Mouse (Mus musculus) stomach, embryonic 14.5 days (tissue): ENCODE measurements around the gene Gm7075. TPM values are rescaled to one million over a fixed set of nuclear protein-coding genes. Genes with fewer than 3 reads are reported as not detected.
"Not testable (repeated sequence)": the region's sequence is repeated elsewhere in the genome, so short reads cannot be mapped to it uniquely, and the experiment has no call there.

Source experiments
- ATAC-seq: fragments of 200-750 bp; cut with Nextera tagmentation; 2 replicates; pipeline ENCODE4 v1.8.0; 2017; ENCODE audit warnings: low read depth, moderate TSS enrichment; ENCODE audit not compliant: insufficient number of reproducible peaks, insufficient read depth, low FRiP score
- H3K27ac ChIP-seq: fragments of 300-500 bp; sonication (generic); 2 replicates; pipeline ENCODE4 v1.5.1; 2014; ENCODE audit warnings: mild to moderate bottlenecking, low read length, moderate library complexity, mixed read lengths
- H3K27me3 ChIP-seq: fragments of 300-500 bp; sonication (generic); 2 replicates; pipeline ENCODE4 v1.6.1; 2014; ENCODE audit warnings: low read length, control low read depth, mixed read lengths; ENCODE audit not compliant: control insufficient read depth, insufficient read depth
- H3K36me3 ChIP-seq: fragments of 300-500 bp; sonication (generic); 2 replicates; pipeline ENCODE4 v1.6.1; 2014; ENCODE audit warnings: mild to moderate bottlenecking, control low read depth, low read length, moderate library complexity, mixed read lengths; ENCODE audit not compliant: control insufficient read depth, insufficient read depth
- H3K4me1 ChIP-seq: fragments of 300-500 bp; sonication (generic); 2 replicates; pipeline ENCODE4 v1.6.1; 2014; ENCODE audit warnings: low read length, control low read depth, mixed read lengths; ENCODE audit not compliant: control insufficient read depth, insufficient read depth
- H3K4me2 ChIP-seq: fragments of 300-500 bp; sonication (generic); replicated peaks from 2 replicates; pipeline ENCODE4 v1.6.1; 2014; ENCODE audit warnings: low read depth, low read length, control low read depth
- H3K4me3 ChIP-seq: fragments of 300-500 bp; sonication (generic); 2 replicates; pipeline ENCODE4 v1.5.1; 2014; ENCODE audit warnings: low read depth, low read length, control low read depth
- H3K9ac ChIP-seq: fragments of 300-500 bp; sonication (generic); replicated peaks from 2 replicates; pipeline ENCODE4 v1.6.1; 2014; ENCODE audit warnings: low read depth, mild to moderate bottlenecking, control low read depth, low read length, moderate library complexity, mixed read lengths
- H3K9me3 ChIP-seq: fragments of 300-500 bp; sonication (generic); 2 replicates; pipeline ENCODE4 v1.6.1; 2016; ENCODE audit warnings: low read depth, low read length, control low read depth; ENCODE audit not compliant: control insufficient read depth
- WGBS: fragments of 180-500 bp; shearing (Covaris S2); extraction: QIAGEN DNeasy Blood & Tissue Kit; methylation state at CpG from one replicate; pipeline ENCODE4 v1.1.7; 2014; 5-methylcytosine and 5-hydroxymethylcytosine counted together
- polyA plus RNA-seq: library from polyadenylated mRNA; unstranded; fragments of >200 nt; fragmentation: Nextera tagmentation; extraction: Ambion mirVana; gene quantifications from 2 replicates; pipeline ENCODE4 v1.2.1, GENCODE M21; 2014

Gm7075 gene
- polyA plus RNA-seq, 1 experiment from 2014 or later: not detected

DNA sequence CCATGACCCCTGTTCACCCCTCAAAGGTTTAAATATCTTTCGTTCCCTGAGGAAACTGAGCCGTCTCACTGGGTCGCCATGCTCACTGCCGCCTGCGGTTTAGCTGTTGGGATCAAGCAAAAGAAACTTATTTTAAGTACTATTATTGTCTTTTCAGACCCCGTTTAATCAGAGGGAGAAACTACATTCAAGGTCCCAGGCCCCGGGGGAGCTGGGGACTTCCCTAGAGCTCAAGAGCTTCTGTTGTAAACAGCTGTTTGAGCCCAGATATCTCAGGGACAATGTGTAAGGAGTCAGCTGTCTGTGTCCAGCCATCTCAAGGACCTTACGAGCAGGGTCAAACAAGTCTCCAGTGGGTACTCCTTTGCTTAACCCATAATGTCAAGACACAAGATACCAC lies 5.6 kb upstream of the Gm7075 start:
- H3K27me3 ChIP-seq: no peaks in the 10 kb centered on the region
- 80% methylated on average over 8 of the region's 8 CpGs for WGBS
- H3K36me3 ChIP-seq: no peaks in the 10 kb centered on the region
- no peak overlapping the region for H3K4me2 ChIP-seq
- H3K9me3 ChIP-seq: no peaks in the 10 kb centered on the region
- no peak overlapping the region for H3K4me3 ChIP-seq
- no peak for ATAC-seq
- H3K4me1 ChIP-seq: no peaks in the 10 kb centered on the region
- H3K27ac ChIP-seq: no peak overlapping the region
- H3K9ac ChIP-seq: no peak overlapping the region

DNA sequence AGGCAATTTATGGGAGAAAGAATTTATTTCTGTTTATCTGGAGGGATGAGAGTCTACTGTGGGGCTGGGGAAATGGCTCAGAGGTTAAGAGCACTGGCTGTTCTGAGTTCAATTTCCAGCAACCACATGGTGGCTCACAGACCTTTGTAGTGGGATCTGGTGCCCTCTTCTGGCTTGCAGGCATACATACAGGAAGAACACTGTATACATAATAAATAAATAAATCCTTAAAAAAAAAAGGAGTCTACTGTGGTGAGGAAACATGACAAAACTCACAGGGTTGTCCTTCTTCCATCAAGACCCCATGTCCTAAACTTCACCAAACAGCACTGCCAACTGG lies 2.9 kb upstream of the Gm7075 start:
- no peak overlapping the region for H3K27ac ChIP-seq
- H3K9ac ChIP-seq: no peak overlapping the region
- H3K4me1 ChIP-seq: no peaks in the 10 kb centered on the region
- no peak overlapping the region for H3K4me3 ChIP-seq
- no peaks in the 10 kb centered on the region for H3K9me3 ChIP-seq
- no peaks in the 10 kb centered on the region for H3K36me3 ChIP-seq
- H3K4me2 ChIP-seq: no peak overlapping the region
- ATAC-seq: no peak
- no peaks in the 10 kb centered on the region for H3K27me3 ChIP-seq

DNA sequence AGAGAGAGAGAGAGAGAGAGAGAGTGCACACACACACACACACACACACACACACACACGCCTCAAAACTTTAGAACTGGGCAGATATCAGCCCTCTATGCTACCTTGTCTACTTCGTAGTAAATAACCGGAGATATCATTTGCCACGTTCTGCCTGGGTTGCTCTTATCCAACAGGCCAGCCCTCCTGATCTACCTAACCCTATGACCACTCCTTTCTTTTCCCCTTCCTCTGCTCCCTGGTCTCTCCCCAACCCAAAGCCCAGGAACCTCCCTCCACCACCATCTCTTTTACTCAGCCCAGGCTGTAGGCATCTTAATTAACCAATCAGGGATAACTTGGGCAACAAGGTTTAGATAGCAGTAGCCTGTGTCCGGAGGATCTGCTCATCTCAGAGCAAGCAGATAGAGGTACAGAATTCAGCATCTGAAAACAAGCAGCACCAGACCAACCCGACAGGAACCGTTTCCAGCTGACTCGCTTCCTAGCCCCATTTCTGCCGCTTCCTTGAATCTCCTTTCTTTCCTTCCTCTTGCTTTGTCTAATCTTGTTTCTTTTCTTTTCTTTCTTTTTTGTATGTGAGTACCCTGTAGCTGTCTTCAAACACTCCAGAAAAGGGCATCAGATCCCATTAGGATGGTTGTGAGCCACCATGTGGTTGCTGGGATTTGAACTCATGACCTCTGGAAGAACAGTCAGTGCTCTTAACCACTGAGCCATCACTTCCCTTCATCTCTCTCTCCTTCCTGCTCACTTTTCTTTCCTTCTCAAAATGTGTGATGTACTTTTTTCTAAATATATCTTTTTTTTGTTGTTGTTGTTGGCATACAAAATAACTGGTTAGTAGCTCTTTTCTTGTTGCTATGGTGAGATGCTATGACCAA lies 2.2 kb upstream of the Gm7075 start:
- H3K9me3 ChIP-seq: no peaks in the 10 kb centered on the region
- H3K9ac ChIP-seq: no peak overlapping the region
- no peak for ATAC-seq
- WGBS: 90% methylated on average over 9 of the region's 9 CpGs
- no peaks in the 10 kb centered on the region for H3K27me3 ChIP-seq
- H3K4me3 ChIP-seq: no peak overlapping the region
- no peaks in the 10 kb centered on the region for H3K36me3 ChIP-seq
- no peak overlapping the region for H3K4me2 ChIP-seq
- H3K27ac ChIP-seq: no peak overlapping the region
- H3K4me1 ChIP-seq: no peaks in the 10 kb centered on the region

DNA sequence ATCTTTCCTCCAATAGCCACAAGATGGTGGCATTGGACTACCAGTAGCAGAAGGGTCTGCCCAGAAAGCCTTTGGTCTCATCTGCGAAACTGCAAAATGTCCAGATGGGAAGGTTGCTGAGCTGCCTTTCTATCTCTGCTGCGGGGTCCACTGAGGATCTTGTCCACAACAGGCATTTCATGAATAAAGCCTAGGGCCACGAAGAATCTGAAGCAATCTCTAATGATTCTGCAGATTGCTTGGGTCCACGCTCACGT lies 1.1 kb upstream of the Gm7075 start:
- H3K9me3 ChIP-seq: no peaks in the 10 kb centered on the region
- no peaks in the 10 kb centered on the region for H3K36me3 ChIP-seq
- no peak overlapping the region for H3K4me3 ChIP-seq
- no peak overlapping the region for H3K9ac ChIP-seq
- 90% methylated on average over 5 of the region's 5 CpGs for WGBS
- no peak overlapping the region for H3K4me2 ChIP-seq
- no peaks in the 10 kb centered on the region for H3K4me1 ChIP-seq
- H3K27ac ChIP-seq: no peak overlapping the region
- no peaks in the 10 kb centered on the region for H3K27me3 ChIP-seq
- no peak for ATAC-seq

DNA sequence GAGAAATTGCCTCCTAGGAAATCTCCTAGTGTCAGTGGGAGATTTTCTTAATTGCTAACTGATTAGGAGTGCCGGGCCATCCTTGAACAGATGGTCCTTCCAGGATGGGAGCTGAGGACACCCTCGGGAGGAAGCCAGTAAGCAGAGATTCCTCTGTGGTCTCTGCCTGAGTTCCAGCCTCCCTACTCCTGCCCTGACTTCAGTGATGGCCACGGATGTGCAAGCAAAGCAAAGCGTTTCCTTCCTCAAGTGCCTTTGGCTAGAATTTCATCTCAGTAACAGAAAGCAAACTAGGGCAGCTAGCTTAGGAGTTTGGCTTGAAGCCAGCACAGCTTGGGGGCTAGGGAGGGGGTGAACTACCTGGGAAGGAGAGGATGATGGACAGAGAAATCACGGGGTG lies 4.5 kb downstream of the Gm7075 start:
- Histone ChIP-seq H3K4me2 (no peak overlapping the region), H3K9me3 (no peaks in the 10 kb centered on the region), H3K4me3 (no peak overlapping the region), H3K27ac (no peak overlapping the region), H3K27me3 (no peaks in the 10 kb centered on the region), H3K36me3 (no peaks in the 10 kb centered on the region), H3K4me1 (no peaks in the 10 kb centered on the region), H3K9ac (no peak overlapping the region)
- WGBS: 46% methylated on average over 5 of the region's 5 CpGs
- ATAC-seq: no peak

DNA sequence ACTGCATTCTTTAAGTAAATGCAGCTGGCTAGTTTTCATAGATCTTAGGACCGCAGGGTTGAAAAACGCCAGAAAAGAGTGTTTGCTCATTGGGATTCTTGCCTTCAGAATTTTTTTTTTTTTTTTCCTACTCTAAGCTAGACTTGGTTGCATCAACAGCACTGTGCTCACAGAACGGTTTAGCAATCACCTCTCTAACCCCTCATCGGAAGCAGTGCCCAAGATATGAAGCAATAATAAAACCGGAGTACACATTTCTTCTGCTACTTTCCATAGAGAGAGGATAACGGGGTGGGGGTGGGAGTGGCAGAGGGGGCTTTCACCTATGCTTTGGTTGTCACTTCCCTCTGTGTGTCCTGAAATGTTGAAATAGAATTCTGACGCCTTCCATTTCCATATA lies 5.7 kb downstream of the Gm7075 start:
- Histone ChIP-seq H3K4me1 (no peaks in the 10 kb centered on the region), H3K27me3 (no peaks in the 10 kb centered on the region), H3K4me2 (0 out of 2 replicates have a peak overlapping the region, but pooled peaks have one; percentile 5), H3K9me3 (no peaks in the 10 kb centered on the region), H3K36me3 (no peaks in the 10 kb centered on the region), H3K4me3 (no peak overlapping the region), H3K27ac (no peak overlapping the region), H3K9ac (no peak overlapping the region)
- ATAC-seq: no peak
- 53% methylated on average over 7 of the region's 7 CpGs for WGBS

DNA sequence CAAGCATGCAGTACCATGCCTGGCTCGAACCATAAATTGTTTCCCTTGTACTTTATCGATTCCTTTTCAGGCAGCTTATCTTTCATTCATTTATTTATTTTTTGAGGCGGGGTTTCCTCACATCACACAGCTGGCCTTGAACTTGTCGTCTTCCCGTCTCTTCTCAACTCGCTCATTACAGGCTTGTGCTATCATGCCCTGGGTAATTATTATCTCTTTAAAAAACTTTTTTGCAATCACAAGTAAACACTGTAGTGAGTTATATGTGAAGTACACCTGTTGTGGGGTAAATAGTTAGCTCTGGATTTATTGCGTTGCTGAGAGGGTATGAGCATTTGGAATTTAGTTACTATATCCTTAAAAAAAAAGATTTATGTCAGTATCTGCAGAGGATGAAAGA lies 6.3 kb downstream of the Gm7075 start:
- Histone ChIP-seq H3K27me3 (no peaks in the 10 kb centered on the region), H3K4me1 (no peaks in the 10 kb centered on the region), H3K27ac (no peak overlapping the region), H3K4me2 (no peak overlapping the region), H3K36me3 (no peaks in the 10 kb centered on the region), H3K4me3 (no peak overlapping the region), H3K9me3 (no peaks in the 10 kb centered on the region), H3K9ac (no peak overlapping the region)
- 60% methylated on average over 7 of the region's 7 CpGs for WGBS
- ATAC-seq: no peak

DNA sequence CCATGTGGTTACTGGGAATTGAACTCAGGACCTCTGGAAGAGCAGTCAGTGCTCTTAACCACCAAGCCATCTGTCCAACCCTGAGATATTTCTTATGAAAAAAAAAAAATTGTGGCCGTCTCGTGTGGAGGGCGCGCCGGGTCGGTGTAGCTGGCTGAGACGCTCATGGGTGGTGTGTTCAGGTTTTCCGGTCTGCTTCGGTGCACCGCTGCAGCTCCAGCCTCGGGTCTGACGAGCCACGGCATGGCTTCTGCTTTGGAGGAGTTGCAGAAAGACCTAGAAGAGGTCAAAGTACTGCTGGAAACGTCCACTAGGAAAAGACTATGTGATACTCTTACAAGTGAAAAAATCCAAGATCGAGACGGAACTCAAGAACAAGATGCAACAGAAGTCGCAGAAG lies 8.8 kb downstream of the Gm7075 start:
- Histone ChIP-seq H3K4me2 (no peak overlapping the region), H3K27me3 (no peaks in the 10 kb centered on the region), H3K4me1 (no peaks in the 10 kb centered on the region), H3K9ac (no peak overlapping the region), H3K4me3 (no peak overlapping the region), H3K9me3 (no peaks in the 10 kb centered on the region), H3K36me3 (no peaks in the 10 kb centered on the region), H3K27ac (no peak overlapping the region)
- ATAC-seq: no peak
- 87% methylated on average over 17 of the region's 17 CpGs for WGBS

DNA sequence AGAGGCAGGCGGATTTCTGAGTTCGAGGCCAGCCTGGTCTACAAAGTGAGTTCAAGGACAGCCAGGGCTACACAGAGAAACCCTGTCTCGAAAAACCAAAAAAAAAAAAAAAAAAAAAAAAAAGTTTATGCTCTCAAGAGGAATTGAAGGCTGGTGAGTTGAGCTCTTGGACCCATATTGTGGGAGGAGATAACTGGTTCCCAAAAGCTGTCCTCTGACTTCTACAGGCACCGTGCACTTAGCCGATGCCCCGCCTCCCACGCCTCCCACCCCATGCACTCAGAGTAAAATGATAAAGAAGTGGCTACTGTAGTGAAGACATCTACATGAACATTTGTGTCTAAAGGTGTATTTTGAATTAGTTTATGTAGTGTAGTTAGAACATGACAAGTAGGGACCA lies 9.9 kb downstream of the Gm7075 start:
- not testable (repeated sequence) for H3K9ac ChIP-seq, ATAC-seq, H3K4me1 ChIP-seq, H3K9me3 ChIP-seq, H3K27me3 ChIP-seq, H3K36me3 ChIP-seq, H3K4me3 ChIP-seq, H3K4me2 ChIP-seq, H3K27ac ChIP-seq
- WGBS: 91% methylated on average over 6 of the region's 7 CpGs
